Mouse (Mus musculus) B cell, adult 2 months (primary cell): ENCODE measurements around the gene Slc27a3.

Source experiments
- DNase-seq, 2 experiments: peaks; one replicate each; pipeline ENCODE4 v3.0.0; 2022

Gene Slc27a3

GRCm38 (mm10) chr3:90335517-90335916 is 54.2 kb downstream of the Slc27a3 start:
- no peak for DNase-seq
